13 mouse cellular contexts compared by ENCODE assay signal in the genomic region with DNA sequence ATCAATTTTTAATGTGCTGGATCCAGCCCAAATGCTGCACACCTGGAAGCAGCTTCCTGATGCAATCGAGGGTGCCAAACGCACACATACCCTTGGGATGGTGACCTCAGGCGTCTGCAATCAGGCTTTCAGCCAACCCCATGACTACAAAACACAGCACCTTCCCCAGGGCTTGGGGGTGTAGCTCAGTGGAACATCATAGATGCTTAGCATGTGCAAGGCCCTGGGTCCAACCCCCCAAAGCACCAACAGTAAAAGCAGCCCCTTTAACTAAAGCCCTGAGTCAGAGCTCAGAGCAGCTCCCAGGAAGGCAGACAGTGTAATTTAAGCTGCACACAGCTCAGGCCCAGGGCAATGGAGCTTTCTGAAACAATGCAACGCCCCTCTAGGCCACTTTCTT. TPM values are rescaled to one million over a fixed set of nuclear protein-coding genes. Genes with fewer than 3 reads are reported as not detected.
DNase-seq lines count a peak whose midpoint lies in the region; ATAC-seq lines count a peak whose summit lies in the region.
"Had no signal": no experiment of that assay in that cellular context is flagged by ENCODE, and none has a peak within 500 bp of the region (broad histone marks: within the 10 kb centered on the region; RNA-seq: fewer than 3 reads in every experiment).

No protein-coding gene starts in this region.

- H3K4me3 ChIP-seq in hindbrain, embryonic 11.5 days (ENCODE audit: low read depth, low read length), result no peak overlapping the region
- H3K4me3 ChIP-seq: forebrain, embryonic 15.5 days had no signal

- H3K9me3 ChIP-seq in hindbrain, embryonic 11.5 days (ENCODE audit: control insufficient read depth, low read length), result no peaks in the 10 kb centered on the region
- H3K9me3 ChIP-seq: forebrain, embryonic 15.5 days had no signal

- no peak for ATAC-seq in hindbrain, embryonic 11.5 days (ENCODE audit: low FRiP score)
- ATAC-seq: forebrain, embryonic 15.5 days; lung, postnatal 0 days had no signal

- H3K27me3 ChIP-seq in hindbrain, embryonic 11.5 days (ENCODE audit: control insufficient read depth, insufficient read depth, low read length), result no peaks in the 10 kb centered on the region
- H3K27me3 ChIP-seq: forebrain, embryonic 15.5 days had no signal

- no peaks in the 10 kb centered on the region; the same call in 1 of the 2 replicates for H3K4me1 ChIP-seq in hindbrain, embryonic 11.5 days (replicated peaks; ENCODE audit: control insufficient read depth, insufficient read depth, low read length)

- H3K36me3 ChIP-seq in hindbrain, embryonic 11.5 days (ENCODE audit: control insufficient read depth, insufficient read depth, low read length), result no peaks in the 10 kb centered on the region
- H3K36me3 ChIP-seq: forebrain, embryonic 15.5 days had no signal

- H3K9ac ChIP-seq in hindbrain, embryonic 11.5 days (ENCODE audit: low read depth, low read length), result no peak overlapping the region
- H3K9ac ChIP-seq: forebrain, embryonic 15.5 days had no signal

- peak; percentile 92 for DNase-seq in heart, adult 11 months
- no peak for DNase-seq in heart, adult 9 months (ENCODE audit: low spot score in 2 of 2)
- DNase-seq in MN1 (ENCODE audit: low spot score), result peak; percentile 73
- no peak for DNase-seq in hindbrain, embryonic 11.5 days (ENCODE audit: low spot score)
- DNase-seq in kidney, postnatal 25 days, result peak; percentile 32 to 54
- DNase-seq in spleen, adult 12 weeks (ENCODE audit: low spot score), result no peak
- no peak for DNase-seq in spleen, postnatal 10 days (ENCODE audit: low spot score in 2 of 2)
- DNase-seq in left cerebral cortex, adult 9 months (ENCODE audit: low spot score in 2 of 2), result no peak
- DNase-seq: right cerebral cortex, postnatal 25 days had no signal

- 0 out of 2 replicates have a peak overlapping the region, but pooled peaks have one; percentile 20 for H3K27ac ChIP-seq in hindbrain, embryonic 11.5 days (ENCODE audit: low read depth, low read length)
- H3K27ac ChIP-seq: forebrain, embryonic 15.5 days; stomach, postnatal 0 days had no signal

- H3K4me2 ChIP-seq in hindbrain, embryonic 11.5 days (replicated peaks; ENCODE audit: low read depth, low read length), result no peak overlapping the region
- H3K4me2 ChIP-seq: forebrain, embryonic 15.5 days had no signal

- WGBS in hindbrain, embryonic 11.5 days, result 54% methylated on average over 4 of the region's 4 CpGs

RNA-seq across cellular contexts. Expression of a gene that starts 9.3 kb away (rescaled TPM):
- 14.9 and 15.4 TPM in 2 replicates for polyA plus RNA-seq in hindbrain, embryonic 11.5 days (2014; fragmentation: Nextera tagmentation; extraction: Ambion mirVana)

RNA-seq across cellular contexts. Expression of a gene that starts 49.7 kb away (rescaled TPM):
- polyA plus RNA-seq in hindbrain, embryonic 11.5 days (2014; fragmentation: Nextera tagmentation; extraction: Ambion mirVana), result not detected in 2 replicates
- polyA plus RNA-seq: forebrain, embryonic 15.5 days; heart, embryonic 14.5 days had no signal

Comparison
In these comparisons a context has a peak if more than half of its experiments do, and no peak if none do; other contexts are left out.
1. DNase-seq: peak in heart, adult 11 months (single experiment), MN1 (single experiment) and kidney, postnatal 25 days (2 of 2); none in heart, adult 9 months (0 of 2), hindbrain, embryonic 11.5 days (single experiment), spleen, adult 12 weeks (single experiment), spleen, postnatal 10 days (0 of 2) and left cerebral cortex, adult 9 months (0 of 2).